Mouse (Mus musculus): ENCODE results near the gene Ranbp10. TPM values are rescaled to one million over a fixed set of nuclear protein-coding genes. Genes with fewer than 3 reads are reported as not detected.

Ranbp10 gene
- polyA plus RNA-seq, 1 experiment from 2014 or later: 12.5 TPM

DNA sequence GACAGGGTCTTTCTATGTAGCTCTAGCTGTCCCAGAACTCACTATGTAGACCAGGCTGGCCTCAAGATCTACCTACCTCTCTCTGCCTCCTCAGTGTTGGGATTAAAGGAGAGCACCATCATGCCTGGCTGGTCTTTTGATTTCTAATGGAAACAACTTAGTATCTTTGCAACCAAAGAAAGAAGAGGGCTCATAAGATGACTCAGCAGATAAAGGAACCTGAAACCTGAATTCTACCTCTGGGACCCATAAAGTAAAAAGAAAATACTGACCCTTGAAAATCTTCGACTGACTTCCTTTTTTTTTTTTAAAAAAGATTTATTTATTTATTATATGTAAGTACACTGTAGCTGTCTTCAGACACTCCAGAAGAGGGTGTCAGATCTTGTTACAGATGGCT, 21.2 kb downstream of the Ranbp10 start:
- H3K4me3 ChIP-seq (replicated peaks): no peak overlapping the region
- no peaks in the 10 kb centered on the region for H3K27me3 ChIP-seq
- WGBS: 84% methylated on average over 1 of the region's 1 CpGs
- H3K27ac ChIP-seq (replicated peaks): no peak overlapping the region
- peaks cover 17% of the 10 kb centered on the region; the same call in 1 of the 2 replicates for H3K36me3 ChIP-seq
- H3K4me1 ChIP-seq: no peaks in the 10 kb centered on the region
- no peak overlapping the region for H3K4me2 ChIP-seq (replicated peaks)
- no peak overlapping the region for H3K9ac ChIP-seq
- H3K9me3 ChIP-seq (replicated peaks): no peaks in the 10 kb centered on the region
- ATAC-seq (ENCODE audit: insufficient number of reproducible peaks, low FRiP score, low TSS enrichment, low read depth): no peak

DNA sequence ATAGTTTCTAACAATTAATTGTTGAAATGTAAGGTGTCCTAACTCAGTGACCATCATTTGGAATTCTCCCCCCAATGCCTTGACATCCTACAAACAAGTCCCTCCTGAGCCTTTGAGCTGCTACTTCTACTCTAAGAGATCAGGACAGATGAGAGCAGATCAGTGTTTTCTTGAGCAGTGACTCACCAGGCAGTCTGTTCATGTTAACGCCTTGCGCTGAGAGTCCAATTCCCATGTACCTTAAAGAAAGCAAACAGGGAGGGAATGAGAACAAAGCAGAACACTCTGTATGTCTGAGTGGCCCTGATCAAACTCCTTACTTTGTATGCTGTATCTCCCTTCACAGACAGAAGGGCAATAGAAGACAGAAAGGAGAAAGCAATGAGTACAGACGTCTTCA, 21.8 kb downstream of the Ranbp10 start:
- ATAC-seq (ENCODE audit: insufficient number of reproducible peaks, low FRiP score, low TSS enrichment, low read depth): no peak
- H3K9ac ChIP-seq: no peak overlapping the region
- no peak overlapping the region for H3K4me3 ChIP-seq (replicated peaks)
- H3K27me3 ChIP-seq: no peaks in the 10 kb centered on the region
- WGBS: 77% methylated on average over 3 of the region's 3 CpGs
- H3K36me3 ChIP-seq: peaks cover 17% of the 10 kb centered on the region; the same call in 1 of the 2 replicates
- H3K27ac ChIP-seq (replicated peaks): no peak overlapping the region
- no peak overlapping the region for H3K4me2 ChIP-seq (replicated peaks)
- H3K4me1 ChIP-seq: 0 out of 2 replicates have a peak, but pooled peaks cover 4% of the 10 kb centered on the region
- no peaks in the 10 kb centered on the region for H3K9me3 ChIP-seq (replicated peaks)

DNA sequence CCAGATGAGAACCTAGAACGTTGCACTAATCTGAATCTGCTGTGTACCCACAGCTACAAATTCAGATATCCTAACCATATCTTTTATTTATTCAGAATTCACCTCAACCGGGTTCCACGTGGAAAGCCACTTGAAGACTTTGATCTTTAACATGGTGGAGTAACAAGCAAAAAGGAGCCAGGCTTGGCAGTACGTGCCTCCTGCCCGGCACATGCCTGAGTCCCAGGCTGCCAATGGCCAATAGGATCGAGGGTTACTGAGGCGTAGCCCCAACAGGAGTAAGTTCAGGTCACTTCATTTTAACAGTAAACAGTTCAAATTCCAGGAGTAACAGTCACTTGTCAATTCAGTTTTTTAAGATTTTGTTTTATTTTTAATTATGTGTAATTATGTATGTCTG, 22.4 kb downstream of the Ranbp10 start:
- Histone ChIP-seq H3K27ac (replicated peaks) (no peak overlapping the region), H3K4me3 (replicated peaks) (no peak overlapping the region), H3K9me3 (replicated peaks) (no peaks in the 10 kb centered on the region), H3K4me1 (0 out of 2 replicates have a peak, but pooled peaks cover 10% of the 10 kb centered on the region), H3K9ac (no peak overlapping the region), H3K4me2 (replicated peaks) (no peak overlapping the region), H3K27me3 (no peaks in the 10 kb centered on the region), H3K36me3 (peaks cover 17% of the 10 kb centered on the region; the same call in 1 of the 2 replicates)
- no peak for ATAC-seq (ENCODE audit: insufficient number of reproducible peaks, low FRiP score, low TSS enrichment, low read depth)
- 89% methylated on average over 7 of the region's 7 CpGs for WGBS

DNA sequence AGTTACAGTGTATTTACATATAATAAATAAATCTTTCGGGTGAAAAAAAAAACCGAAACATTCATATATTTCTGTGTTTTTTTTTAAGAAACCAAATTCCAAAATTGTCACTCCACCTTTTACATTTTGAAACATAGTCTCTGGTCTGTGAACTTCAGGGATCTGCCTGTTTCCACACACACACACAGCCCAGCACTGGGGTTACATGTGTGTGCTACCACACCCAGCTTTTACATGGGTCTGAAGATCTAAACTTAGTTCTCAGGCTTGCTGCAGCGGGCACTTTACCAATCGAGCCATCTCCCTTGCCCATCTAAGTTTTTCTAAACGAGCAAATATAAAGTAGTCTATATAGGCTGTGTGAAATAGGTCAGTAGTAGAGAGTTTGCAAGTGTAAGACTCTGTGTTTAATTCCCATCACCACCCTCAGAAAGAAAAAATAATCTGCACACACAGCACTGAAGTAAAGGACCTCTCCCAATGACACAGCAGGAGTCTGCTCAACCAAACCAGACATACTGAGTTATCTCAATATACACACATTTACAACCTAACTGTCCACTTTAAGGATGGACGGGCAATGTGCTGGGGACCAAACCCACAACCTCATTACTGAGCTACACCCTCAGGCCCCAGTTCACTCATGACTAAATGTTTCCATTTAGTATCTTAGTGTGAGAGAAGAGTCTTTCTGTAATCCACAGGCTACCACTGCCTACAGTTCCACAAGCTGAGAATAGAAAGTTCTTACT, 25.8 kb downstream of the Ranbp10 start:
- ATAC-seq (ENCODE audit: insufficient number of reproducible peaks, low FRiP score, low TSS enrichment, low read depth): no peak
- Histone ChIP-seq H3K36me3 (peaks cover 17% of the 10 kb centered on the region; the same call in 1 of the 2 replicates), H3K27ac (replicated peaks) (no peak overlapping the region), H3K4me1 (peaks cover 25% of the 10 kb centered on the region), H3K9me3 (replicated peaks) (no peaks in the 10 kb centered on the region), H3K9ac (no peak overlapping the region), H3K4me3 (replicated peaks) (no peak overlapping the region), H3K4me2 (replicated peaks) (no peak overlapping the region), H3K27me3 (no peaks in the 10 kb centered on the region)
- 86% methylated on average over 6 of the region's 6 CpGs for whole genome bisulfite sequencing

DNA sequence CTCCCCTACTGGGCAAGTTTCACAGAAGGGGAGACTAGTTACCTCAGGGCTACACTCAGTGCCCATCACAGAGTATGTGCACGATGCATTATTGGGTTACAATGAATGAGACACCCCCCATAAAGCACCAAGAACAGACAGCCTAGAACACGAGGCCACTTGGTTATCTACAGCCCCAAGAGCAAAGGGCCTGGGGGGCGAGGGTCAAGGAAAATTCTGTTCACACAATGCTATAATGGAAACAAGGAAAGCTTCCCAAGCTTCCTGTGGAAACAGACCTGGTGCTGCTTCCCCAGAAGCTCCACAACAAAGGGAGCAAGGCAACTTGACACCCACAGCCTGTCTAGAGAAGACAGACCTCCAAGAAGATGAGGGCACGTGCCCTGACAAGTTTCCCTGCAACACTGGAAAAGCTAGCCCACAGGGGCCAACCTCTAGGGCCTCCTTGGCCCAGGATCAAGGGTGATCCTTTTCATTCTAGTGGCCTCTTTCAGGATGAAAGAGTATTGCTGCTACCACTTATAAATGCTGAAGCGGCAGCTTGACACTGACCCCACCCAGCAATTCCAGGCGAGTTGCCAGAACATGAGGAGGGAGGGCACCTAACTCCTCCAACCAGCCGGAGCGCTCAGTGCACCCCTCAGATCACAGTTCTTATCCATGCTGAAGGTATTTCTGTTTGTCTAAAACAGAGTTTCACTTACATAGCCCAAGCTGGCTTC, 27.9 kb downstream of the Ranbp10 start:
- Histone ChIP-seq H3K4me2 (replicated peaks) (0 out of 2 replicates have a peak overlapping the region, but pooled peaks have one; percentile 17), H3K9ac (no peak overlapping the region), H3K4me1 (peaks cover 29% of the 10 kb centered on the region), H3K27me3 (no peaks in the 10 kb centered on the region), H3K36me3 (0 out of 2 replicates have a peak, but pooled peaks cover 4% of the 10 kb centered on the region), H3K27ac (replicated peaks) (peak overlapping the region; percentile 81), H3K4me3 (replicated peaks) (no peak overlapping the region), H3K9me3 (replicated peaks) (no peaks in the 10 kb centered on the region)
- peak; percentile 83 for ATAC-seq (ENCODE audit: insufficient number of reproducible peaks, low FRiP score, low TSS enrichment, low read depth)
- WGBS: 38% methylated on average over 8 of the region's 8 CpGs

DNA sequence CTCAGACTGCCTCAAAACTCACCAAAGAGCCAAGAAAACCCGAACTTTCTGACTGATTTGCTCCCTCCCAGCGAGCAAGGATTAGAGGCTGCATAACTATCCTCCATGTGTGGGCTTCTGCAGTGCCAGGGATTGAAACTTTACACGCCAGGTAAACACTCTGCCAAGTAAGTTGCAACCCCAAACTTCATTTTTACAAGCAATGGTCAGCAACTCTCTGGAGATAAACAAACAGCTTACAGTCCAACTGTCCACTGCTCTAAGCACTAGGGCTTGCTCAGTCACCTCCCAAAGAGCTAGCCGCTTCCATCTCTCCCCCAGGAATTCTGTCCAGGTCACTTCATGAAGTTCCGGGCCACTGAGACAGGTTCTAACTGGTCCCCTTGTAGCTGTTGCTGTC, 28.7 kb downstream of the Ranbp10 start:
- Histone ChIP-seq H3K27me3 (no peaks in the 10 kb centered on the region), H3K27ac (replicated peaks) (peak overlapping the region; percentile 81), H3K9me3 (replicated peaks) (no peaks in the 10 kb centered on the region), H3K9ac (no peak overlapping the region), H3K4me3 (replicated peaks) (no peak overlapping the region), H3K36me3 (0 out of 2 replicates have a peak, but pooled peaks cover 4% of the 10 kb centered on the region), H3K4me1 (peaks cover 32% of the 10 kb centered on the region), H3K4me2 (replicated peaks) (no peak overlapping the region)
- no peak for ATAC-seq (ENCODE audit: insufficient number of reproducible peaks, low FRiP score, low TSS enrichment, low read depth)
- whole genome bisulfite sequencing: 71% methylated on average over 5 of the region's 5 CpGs

DNA sequence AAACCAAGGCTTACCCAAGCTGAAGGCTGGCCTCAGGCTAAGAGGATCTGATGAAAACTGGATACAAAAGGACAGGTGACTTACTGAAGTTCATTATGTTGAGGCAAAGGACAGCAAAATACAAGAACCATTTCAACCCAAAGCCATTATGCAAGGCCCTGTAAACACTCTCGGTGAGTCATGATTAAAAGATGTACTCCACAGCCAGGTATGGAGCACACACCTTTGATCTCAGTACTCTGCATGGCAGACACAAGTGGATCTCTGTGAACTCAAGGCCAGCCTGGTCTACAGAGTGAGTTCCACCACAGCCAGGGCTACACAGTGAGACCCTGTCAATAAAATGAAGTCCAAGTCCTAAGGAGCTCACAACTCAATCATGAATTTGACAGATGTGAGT, 31.4 kb downstream of the Ranbp10 start:
- Histone ChIP-seq H3K36me3 (no peaks in the 10 kb centered on the region), H3K9ac (no peak overlapping the region), H3K4me3 (replicated peaks) (no peak overlapping the region), H3K27me3 (no peaks in the 10 kb centered on the region), H3K9me3 (replicated peaks) (no peaks in the 10 kb centered on the region), H3K4me1 (peaks cover 34% of the 10 kb centered on the region), H3K4me2 (replicated peaks) (no peak overlapping the region), H3K27ac (replicated peaks) (no peak overlapping the region)
- ATAC-seq (ENCODE audit: insufficient number of reproducible peaks, low FRiP score, low TSS enrichment, low read depth): no peak
- 75% methylated on average over 1 of the region's 1 CpGs for WGBS

DNA sequence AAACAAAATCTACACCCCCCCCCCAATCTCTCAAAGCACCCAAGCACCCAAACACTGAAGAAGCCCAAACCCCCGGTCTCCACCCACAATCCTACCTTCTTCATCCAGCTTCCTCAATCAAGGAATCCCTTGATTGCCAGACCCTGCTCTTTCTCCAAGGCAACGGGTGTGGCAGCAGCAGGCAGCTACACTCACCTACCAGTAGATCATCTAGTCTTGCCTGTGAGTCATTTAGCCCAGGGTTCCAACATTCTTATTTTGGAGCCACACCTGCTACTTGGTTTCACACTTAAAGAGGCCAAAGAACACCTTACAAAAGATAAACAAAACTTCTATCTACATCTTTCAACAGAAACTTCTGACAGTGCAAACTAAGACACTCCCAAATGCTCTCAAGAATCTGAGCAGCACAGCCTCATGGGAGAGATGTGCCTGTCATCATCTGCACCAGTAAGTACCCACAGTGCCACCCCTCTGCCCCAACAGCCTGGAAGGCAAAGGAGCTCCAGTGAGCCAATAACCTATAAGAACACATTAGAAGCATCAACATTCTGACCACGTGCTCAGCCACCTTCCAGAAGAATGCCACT, 33.0 kb downstream of the Ranbp10 start:
- no peaks in the 10 kb centered on the region for H3K36me3 ChIP-seq
- ATAC-seq (ENCODE audit: insufficient number of reproducible peaks, low FRiP score, low TSS enrichment, low read depth): no peak
- H3K27me3 ChIP-seq: no peaks in the 10 kb centered on the region
- WGBS: 67% methylated on average over 3 of the region's 3 CpGs
- H3K4me2 ChIP-seq (replicated peaks): no peak overlapping the region
- peak overlapping the region; percentile 68 for H3K27ac ChIP-seq (replicated peaks)
- no peak overlapping the region for H3K9ac ChIP-seq
- peaks cover 17% of the 10 kb centered on the region for H3K4me1 ChIP-seq
- no peaks in the 10 kb centered on the region for H3K9me3 ChIP-seq (replicated peaks)
- H3K4me3 ChIP-seq (replicated peaks): no peak overlapping the region

DNA sequence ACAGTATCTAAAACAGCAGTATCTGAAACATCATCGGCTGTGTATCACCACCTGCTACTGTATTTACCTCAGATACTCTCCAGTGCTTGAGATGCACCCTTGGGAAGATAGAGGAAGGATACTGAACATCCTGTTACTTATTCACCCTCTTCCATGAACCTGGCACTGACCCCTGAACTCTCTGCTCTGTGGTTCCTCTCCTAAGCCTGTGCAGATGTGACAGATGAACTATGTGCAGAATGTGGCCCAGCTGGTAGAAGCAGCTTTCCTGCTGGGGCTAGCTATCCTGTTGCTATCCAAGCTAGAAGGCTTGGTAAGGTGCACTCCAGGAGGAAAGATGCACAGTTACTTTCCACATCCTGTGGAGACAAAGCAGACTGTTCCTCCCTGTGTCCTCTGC, 33.8 kb downstream of the Ranbp10 start:
- Histone ChIP-seq H3K4me3 (replicated peaks) (no peak overlapping the region), H3K36me3 (peaks cover 3% of the 10 kb centered on the region; the same call in 1 of the 2 replicates), H3K27ac (replicated peaks) (no peak overlapping the region), H3K27me3 (no peaks in the 10 kb centered on the region), H3K4me1 (peaks cover 9% of the 10 kb centered on the region), H3K9me3 (replicated peaks) (no peaks in the 10 kb centered on the region), H3K4me2 (replicated peaks) (no peak overlapping the region), H3K9ac (no peak overlapping the region)
- no peak for ATAC-seq (ENCODE audit: insufficient number of reproducible peaks, low FRiP score, low TSS enrichment, low read depth)
- WGBS: 81% methylated on average over 1 of the region's 1 CpGs

DNA sequence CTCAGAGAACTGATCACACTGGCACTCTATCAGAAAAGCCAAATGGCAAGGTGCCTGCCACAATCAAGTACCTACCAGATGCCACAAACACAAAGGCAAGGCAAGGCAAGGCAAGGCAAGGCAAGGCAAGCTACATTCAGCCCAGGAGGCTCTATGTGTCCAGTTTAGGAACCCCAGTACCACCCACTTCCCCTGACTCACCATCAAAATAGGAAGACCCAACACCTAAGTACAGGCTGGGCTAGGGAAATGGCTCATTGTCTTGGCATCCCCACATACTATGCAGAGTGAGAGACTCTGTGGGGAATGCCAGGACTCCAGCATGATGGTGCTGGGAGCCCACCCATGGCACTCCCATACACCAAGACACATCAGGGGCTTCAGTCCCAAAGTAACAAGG, 37.5 kb downstream of the Ranbp10 start:
- no peak overlapping the region for H3K27ac ChIP-seq (replicated peaks)
- no peaks in the 10 kb centered on the region for H3K9me3 ChIP-seq (replicated peaks)
- H3K27me3 ChIP-seq: no peaks in the 10 kb centered on the region
- no peak overlapping the region for H3K4me3 ChIP-seq (replicated peaks)
- no peak overlapping the region for H3K9ac ChIP-seq
- peaks cover 21% of the 10 kb centered on the region; the same call in 1 of the 2 replicates for H3K36me3 ChIP-seq
- no peak overlapping the region for H3K4me2 ChIP-seq (replicated peaks)
- H3K4me1 ChIP-seq: peaks cover 8% of the 10 kb centered on the region; the same call in 1 of the 2 replicates
- no peak for ATAC-seq (ENCODE audit: insufficient number of reproducible peaks, low FRiP score, low TSS enrichment, low read depth)

DNA sequence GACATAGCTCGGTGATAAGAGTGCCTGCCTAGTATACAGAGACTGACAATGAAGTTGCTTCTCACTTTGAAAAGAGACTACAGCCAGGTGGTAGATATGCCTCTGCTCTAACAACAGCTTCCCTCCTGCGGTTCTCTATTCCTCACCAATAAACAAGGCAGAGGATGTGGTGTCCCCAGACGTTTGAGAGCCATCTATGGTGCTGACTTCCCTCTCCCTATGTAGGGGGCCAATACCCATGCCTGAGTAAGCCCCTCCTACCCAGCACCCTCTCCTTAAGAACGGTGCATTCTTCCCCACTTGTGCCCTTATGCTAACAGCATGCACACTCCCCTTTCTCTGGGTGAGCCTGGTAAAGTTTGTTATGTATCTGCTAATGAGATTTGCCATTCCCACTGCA, 38.2 kb downstream of the Ranbp10 start:
- Histone ChIP-seq H3K27ac (replicated peaks) (no peak overlapping the region), H3K9me3 (replicated peaks) (no peaks in the 10 kb centered on the region), H3K4me2 (replicated peaks) (no peak overlapping the region), H3K36me3 (peaks cover 22% of the 10 kb centered on the region), H3K27me3 (no peaks in the 10 kb centered on the region), H3K9ac (no peak overlapping the region), H3K4me1 (0 out of 2 replicates have a peak, but pooled peaks cover 4% of the 10 kb centered on the region), H3K4me3 (replicated peaks) (no peak overlapping the region)
- no peak for ATAC-seq (ENCODE audit: insufficient number of reproducible peaks, low FRiP score, low TSS enrichment, low read depth)
- WGBS: 64% methylated on average over 4 of the region's 4 CpGs
